Mouse (Mus musculus) thymus, postnatal 14 days (tissue): ENCODE data around the gene Capn7.

Experiments used
- DNase-seq: peaks from one replicate; pipeline ENCODE4 v3.0.0; 2021

Gene Capn7

DNA sequence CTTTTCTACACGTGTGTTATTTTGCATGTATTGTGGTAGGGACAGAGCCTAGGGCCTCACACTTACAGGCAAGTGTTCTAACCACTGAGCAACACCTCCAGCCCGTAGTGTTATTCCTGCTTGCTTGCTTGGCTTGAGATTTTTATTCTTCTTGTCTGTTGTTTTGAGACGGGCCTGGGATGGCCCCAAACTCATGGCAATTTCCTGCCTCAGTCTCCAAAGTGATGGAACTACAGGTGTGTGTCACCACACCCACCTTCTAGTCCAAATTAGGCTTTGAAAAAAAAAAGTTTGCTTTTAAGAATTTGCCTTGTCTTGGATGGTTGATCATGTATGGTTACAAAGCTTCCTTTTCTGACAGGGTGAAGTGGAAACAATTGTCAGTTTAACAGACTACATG lies 80.0 kb downstream of the Capn7 start:
- no peak for DNase-seq

GRCm38 (mm10) chr14:31416835-31417549 lies 80.6 kb downstream of the Capn7 start:
- DNase-seq, result no peak

DNA sequence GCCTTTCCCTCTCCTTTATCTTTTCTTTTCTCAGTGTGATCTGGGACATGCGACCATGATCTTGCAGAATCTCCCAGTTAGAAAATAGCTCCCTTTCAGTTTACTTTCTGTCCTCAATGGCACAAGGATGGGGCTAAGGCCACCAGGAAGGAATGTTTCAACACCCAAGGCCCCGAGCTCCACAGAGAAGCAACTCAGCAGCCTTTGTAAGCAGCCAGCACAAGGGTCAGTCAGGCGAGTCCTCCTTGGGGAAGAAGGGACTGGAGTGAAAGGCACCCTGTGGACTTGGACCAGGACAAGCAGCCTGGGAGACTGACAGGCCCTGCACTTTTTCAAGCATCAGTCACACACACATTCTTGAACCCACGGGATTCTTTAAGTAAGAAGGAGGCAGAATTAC lies 82.8 kb downstream of the Capn7 start:
- no peak for DNase-seq

- no peak for DNase-seq
These were observed 83.7 kb downstream of the Capn7 start for GRCm38 (mm10) chr14:31420135-31420534.

GRCm38 (mm10) chr14:31420562-31420961 lies 84.1 kb downstream of the Capn7 start:
- no peak for DNase-seq

DNA sequence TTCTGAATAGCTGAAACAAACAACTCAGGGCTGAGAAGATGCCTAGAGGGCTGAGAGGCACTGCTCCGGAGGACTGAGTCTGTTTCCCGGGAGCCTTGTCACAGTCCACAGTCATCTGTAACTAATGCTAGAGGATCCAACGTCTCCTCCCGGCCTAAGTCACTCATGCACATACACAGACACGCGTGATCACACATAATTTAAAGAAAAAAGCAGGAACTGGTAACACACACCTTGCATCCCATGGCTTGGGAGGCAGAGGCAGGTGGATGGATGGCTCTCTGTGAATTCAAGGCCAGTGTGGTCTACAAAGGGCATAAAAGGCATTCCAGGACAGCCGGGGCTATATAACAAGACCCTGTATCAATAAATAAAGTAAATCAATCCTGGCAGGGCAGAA lies 84.5 kb downstream of the Capn7 start:
- DNase-seq, result no peak
